Mouse (Mus musculus): ENCODE results near the gene Naip2.

The Naip2 gene

DNA sequence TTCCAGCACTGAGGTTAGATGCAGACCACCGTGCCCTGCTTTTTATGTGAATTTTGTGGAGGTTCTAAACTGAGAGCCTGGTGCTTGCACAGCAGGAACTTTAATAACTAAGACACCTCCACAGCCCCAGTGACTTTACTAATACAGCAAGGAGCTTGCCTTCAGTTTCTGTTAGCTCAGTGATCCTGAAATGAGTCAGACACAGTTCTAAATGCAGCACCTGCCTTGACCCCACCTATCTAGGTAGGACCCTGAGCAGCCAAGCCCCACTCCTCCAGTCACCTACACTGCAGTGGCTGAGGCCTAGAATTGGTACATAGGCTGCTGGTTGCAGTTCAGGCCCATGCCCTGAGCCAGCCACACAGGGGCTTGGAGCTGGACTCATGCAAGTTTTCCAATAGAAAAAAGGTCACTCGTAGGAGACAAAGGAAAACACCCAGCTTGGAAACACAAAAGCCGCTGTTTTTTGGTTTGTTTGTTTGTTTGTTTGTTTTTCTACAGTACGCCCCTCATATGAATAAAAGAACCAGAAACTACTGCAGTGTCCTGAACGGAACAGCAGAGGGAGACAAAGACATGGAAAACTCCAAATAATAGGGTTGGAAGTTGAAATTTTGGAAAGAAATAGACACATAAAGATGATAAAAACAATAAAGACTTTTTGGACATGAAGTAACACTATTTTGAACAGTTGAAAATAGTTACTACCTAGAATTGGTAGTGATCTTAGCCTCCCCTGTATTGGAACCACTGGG, 89.5 kb downstream of the Naip2 start:
- DNase-seq (ENCODE audit: low read depth, low spot score): peak; percentile 27

DNA sequence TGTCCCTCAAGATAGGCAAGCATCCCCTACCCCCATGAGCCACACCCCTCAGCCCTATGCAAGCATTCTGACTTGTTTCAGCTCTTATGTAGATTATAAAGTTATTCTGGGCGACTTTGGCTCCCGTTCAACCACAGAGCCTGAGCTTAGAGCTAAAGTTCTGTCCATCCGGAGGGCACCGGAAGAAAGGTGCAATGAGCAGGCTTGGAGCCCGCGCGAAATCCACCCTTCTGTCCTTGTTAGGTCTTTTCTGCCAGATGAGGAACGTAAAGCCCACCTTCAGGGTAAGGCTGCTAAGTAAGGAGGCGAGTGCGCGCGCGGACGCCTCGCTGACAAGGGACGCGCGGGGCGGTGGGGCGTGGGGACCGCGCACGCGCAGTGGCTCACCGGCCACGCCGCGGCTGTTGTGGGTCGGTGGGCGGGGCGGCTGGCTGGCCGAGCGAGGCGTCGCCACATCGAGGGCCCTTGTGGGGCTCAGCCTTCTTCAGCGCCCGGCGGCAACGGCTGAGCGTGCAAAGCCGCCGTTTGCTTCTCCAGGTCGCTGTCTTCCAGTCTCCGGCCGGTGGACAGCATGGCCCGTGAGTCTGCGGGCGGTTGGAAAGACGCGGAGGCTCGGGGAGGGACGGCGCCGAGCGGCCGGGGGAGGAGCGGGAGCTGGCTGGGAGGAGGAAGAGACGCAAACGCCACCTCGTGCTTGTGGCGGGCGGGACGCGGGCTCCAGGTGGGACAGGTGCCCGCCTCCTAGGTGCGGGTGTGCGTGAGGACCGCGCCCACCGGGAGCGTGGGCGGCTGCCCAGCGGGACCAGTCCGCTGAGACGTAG, 94.0 kb downstream of the Naip2 start, which contains the start of gene Serf1:
Gene Serf1 (plus strand): TSS at position 361 of the 821 bp plus-strand sequence.
- DNase-seq (ENCODE audit: low read depth, low spot score): peak; percentile 85

DNA sequence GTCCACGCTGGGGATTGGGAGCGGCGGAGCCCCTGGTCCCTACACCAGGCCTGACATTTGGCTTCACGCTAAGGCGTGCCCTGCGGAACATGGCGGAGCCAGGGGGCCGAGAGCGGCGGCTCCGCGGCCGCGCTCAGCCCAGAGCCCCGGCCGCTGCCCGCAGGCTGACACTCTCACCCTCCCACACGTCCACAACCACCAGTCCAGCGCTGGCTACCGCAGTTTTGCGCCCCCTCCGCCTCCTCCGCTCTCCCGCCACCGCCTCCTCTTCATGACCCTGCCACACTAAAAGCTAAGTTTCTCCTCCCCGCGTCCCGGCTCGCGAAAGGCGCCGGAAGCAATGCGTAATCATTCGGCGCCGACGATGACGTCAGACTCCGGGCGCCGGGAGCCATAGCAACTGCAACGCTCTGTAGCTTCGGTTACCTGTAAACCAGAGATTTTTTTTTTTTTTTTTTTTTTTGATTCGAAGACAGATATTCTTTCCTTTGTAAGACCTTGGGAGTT, 98.1 kb downstream of the Naip2 start, which contains the start of gene Bdp1:
Gene Bdp1 (minus strand): TSS at position 323 of the 507 bp plus-strand sequence.
- peak; percentile 96 for DNase-seq (ENCODE audit: low read depth, low spot score)

DNA sequence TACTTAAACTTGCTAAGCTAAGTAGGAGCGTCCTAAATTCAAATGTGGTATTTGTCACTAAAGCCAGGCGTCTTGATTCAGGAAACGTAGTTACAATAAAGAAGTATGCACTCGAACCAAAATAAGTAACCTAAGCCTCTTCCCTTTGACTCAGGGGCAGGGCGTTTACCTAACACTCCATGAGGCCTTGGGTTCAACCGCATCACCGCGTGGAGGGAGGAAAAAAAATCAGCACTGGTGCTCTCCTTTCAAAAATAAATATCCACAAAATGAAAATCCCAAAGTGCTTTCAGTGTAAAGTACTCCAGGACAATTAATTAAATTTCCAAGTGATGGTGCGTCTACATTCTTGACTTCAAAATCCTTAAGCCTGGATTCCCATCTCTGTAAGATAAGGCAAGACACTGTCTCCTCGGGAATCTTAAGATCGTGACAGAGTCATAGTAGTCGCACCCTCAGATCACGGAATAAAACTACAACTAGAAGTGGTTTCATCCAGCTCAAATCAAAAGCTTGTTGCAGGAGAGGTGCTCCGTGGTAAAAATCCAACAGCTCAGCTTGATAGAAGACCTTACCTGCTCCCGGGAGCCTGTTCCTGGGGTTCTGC, 98.7 kb downstream of the Naip2 start:
- DNase-seq (ENCODE audit: low read depth, low spot score): peak; percentile 21

DNA sequence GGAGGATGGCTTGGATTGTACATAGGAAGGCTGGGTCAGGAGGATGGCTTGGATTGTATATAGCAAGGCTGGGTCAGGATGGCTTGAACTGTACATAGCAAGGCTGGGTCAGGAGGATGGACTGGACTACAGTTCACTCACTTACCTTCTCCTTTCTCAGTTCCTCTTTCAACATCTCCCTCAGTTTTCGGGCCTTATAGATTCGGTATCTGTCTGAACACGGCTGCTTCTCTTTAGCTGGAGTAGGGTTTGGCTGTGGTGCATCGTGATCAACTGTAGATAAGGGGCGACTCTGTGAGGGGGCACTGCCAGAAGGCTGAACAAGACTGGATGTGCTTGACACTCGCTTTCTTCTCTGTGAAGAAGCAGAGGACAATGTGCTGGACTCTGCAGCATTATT, 103.1 kb downstream of the Naip2 start:
- DNase-seq (ENCODE audit: low read depth, low spot score): no peak
